Mouse (Mus musculus) G1E (cell line): Measurements from ENCODE around the gene Hs3st3b1.

ENCODE experiments used
- CTCF ChIP-seq: IDR thresholded peaks from 2 replicates; pipeline ENCODE4 v1.5.1; 2012; ENCODE audit warnings: low read depth, low read length, inconsistent platforms, mixed read lengths
- GATA1 ChIP-seq: IDR thresholded peaks from 2 replicates; pipeline ENCODE4 v1.6.1; 2012; ENCODE audit warnings: borderline replicate concordance, low read length, inconsistent platforms, mixed read lengths
- POLR2AphosphoS5 ChIP-seq: IDR thresholded peaks from 2 replicates; pipeline ENCODE4 v1.6.1; 2012; ENCODE audit warnings: low read depth, low read length, inconsistent platforms; ENCODE audit not compliant: insufficient replicate concordance
- TAL1 ChIP-seq: conservative IDR thresholded peaks from 2 replicates; pipeline ENCODE4 v1.6.1; 2012; ENCODE audit warnings: low read depth, low read length, inconsistent platforms, mixed read lengths

GRCm38 (mm10) chr11:63897856-63898508 lies 24.1 kb downstream of the Hs3st3b1 start:
- no peak for TF ChIP-seq CTCF
- no peak for TF ChIP-seq TAL1
- no peak for TF ChIP-seq GATA1
- TF ChIP-seq POLR2AphosphoS5: no peak
